Mouse (Mus musculus): ENCODE results near the gene Samd8. TPM values are rescaled to one million over a fixed set of nuclear protein-coding genes. Genes with fewer than 3 reads are reported as not detected.

Samd8 gene
- polyA plus RNA-seq, 1 experiment from 2014 or later = 8.8 TPM

DNA sequence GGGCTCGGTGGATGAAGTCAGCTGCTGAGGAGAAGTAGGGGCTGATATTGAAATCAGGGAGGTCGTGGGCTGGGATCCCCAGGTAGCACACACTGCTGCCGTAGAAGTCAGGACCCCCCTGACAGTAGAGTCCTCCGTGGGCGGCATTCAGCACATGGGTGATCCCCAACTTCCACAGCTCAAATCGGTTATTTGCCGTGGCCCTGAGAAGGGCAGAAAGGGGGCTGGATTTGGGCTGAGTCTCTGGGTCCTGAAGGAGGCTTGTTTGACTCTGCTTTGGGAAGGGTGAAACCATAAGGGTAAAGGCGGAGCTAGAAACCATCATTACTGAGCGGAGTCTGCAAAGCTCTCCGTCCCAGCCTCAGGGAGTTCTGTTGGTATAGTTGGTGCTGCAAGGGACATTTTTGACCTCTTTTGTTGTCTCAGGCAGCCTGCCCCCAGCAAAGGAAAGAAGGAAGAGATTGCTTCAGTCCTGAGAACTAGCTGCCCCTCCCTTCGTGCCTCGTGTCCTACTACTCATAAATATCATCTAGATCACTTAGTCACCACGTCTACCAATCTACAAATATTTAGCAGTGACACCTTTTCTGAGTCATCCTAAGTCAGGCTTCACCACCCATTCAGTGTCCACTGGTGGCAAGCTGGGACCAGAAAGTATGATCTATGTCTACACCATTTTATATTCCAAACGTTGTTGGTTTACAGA lies 2.7 kb upstream of the Samd8 start:
- Histone ChIP-seq H3K4me3 (replicated peaks) (no peak overlapping the region), H3K27ac (no peak overlapping the region), H3K4me1 (peaks cover 16% of the 10 kb centered on the region), H3K4me2 (no peak overlapping the region), H3K9me3 (replicated peaks) (no peaks in the 10 kb centered on the region), H3K27me3 (0 out of 2 replicates have a peak, but pooled peaks cover under 1% of the 10 kb centered on the region), H3K9ac (no peak overlapping the region), H3K36me3 (no peaks in the 10 kb centered on the region)
- 69% methylated on average over 14 of the region's 14 CpGs for WGBS
- no peak for ATAC-seq (replicated peaks; ENCODE audit: low FRiP score)

DNA sequence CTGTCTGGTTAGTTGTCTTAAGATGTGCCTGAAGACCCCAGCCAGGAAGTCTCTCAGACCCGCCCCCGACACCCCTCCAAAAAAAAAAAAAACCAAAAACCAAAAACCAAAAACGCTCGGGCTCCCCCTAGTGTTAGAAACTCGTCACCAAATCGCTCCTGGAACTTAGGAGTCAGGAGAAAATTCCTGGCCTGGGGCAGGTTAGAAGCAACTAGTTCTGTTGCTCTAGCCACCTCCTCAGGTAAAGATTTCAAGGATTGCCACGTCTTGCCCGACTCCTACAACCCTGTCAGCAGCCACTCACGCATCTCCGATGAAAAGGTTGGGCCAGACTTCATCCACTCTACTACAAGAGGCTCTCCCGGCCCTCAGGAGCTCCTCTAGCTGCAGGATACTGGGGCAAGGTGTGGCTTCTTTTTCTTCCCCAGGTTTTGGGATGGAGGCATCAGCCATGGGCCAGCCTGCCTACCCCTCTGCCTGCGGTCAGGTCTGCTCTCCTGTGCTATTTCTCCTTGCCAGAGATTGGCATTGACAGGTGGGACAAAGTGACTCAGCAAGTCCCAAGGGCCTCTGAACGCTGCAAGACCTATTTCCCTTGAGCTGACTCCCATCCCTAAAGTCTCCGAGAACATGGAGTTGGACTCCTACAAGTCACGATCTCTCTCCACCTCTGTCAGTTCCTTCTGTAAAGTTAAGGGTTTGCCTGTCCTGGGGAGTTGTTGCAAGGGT lies 2.0 kb upstream of the Samd8 start:
- Histone ChIP-seq H3K4me1 (peaks cover 16% of the 10 kb centered on the region), H3K36me3 (no peaks in the 10 kb centered on the region), H3K9ac (no peak overlapping the region), H3K27me3 (no peaks in the 10 kb centered on the region), H3K27ac (no peak overlapping the region), H3K4me3 (replicated peaks) (no peak overlapping the region), H3K4me2 (no peak overlapping the region), H3K9me3 (replicated peaks) (no peaks in the 10 kb centered on the region)
- ATAC-seq (replicated peaks; ENCODE audit: low FRiP score) = no peak
- WGBS = 44% methylated on average over 15 of the region's 15 CpGs

DNA sequence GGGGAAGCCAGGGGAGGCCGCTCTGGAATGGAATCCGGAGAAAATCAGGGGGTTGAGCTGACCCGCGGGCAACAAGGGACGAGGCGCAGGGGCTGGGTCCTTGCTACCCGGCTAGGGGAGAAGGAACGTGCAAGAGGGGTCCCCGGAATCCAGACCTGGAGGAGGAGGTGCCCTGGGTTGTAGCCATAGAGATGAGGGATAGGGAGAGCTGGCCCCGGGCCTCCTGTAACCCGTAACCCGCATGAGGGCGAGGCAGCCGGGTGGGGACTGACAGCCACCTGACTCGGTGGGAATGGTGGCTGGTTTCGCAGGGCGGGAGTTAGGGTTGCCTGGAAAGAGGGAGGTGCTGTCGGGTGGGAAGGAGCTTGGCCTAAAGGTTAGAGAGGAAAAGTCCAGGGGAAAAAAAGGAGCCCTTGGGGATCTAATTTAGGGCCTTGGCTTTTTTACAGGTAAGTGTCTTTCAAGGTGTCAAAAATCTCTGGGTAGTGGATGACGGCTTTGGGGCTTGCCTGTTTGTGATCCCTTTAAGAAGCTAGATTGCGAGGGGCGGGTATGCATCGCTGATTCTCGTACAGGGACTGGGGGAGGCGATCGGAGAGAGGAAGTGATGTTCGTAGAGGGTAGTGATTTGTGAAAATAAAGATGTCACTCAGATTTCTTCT lies 681 bp downstream of the Samd8 start, which contains the start of gene Dusp13:
Gene Dusp13 (minus strand): TSS at position 301 of the 662 bp plus-strand sequence.
- ATAC-seq (replicated peaks; ENCODE audit: low FRiP score) = peak; percentile 78
- Histone ChIP-seq H3K36me3 (no peaks in the 10 kb centered on the region), H3K9ac (peak within 1 kb of the TSS; percentile 94), H3K4me2 (peak within 1 kb of the TSS; percentile 65), H3K4me3 (replicated peaks) (peak within 1 kb of the TSS; percentile 78), H3K27me3 (no peaks in the 10 kb centered on the region), H3K27ac (peak within 1 kb of the TSS; percentile 90), H3K9me3 (replicated peaks) (no peaks in the 10 kb centered on the region), H3K4me1 (peaks cover 16% of the 10 kb centered on the region)
- WGBS = under 1% methylated on average over 26 of the region's 26 CpGs

DNA sequence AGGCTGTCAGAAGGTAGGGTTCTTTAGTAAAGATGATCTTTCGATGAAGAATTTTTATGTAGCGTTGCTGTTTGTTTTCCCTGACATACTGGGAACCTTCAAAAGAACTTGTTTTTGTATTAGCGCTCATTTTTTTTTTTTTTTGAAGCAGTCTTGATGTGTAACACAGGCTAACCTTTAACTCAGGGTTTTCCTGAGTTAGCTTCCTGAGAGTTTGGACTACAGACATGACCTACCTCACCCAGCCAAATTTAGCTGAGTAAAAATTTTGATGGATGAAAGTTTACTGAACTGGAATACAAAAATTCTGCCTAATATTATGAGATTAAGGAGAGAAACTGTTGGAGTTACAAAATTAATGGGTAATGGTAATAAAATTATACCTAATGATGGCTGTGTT lies 2.1 kb downstream of the Samd8 start:
- peak overlapping the region; percentile 65; the same call in 1 of the 2 replicates for H3K4me2 ChIP-seq
- no peak overlapping the region for H3K9ac ChIP-seq
- H3K4me1 ChIP-seq = peaks cover 16% of the 10 kb centered on the region
- 79% methylated on average over 3 of the region's 3 CpGs for WGBS
- no peak overlapping the region for H3K4me3 ChIP-seq (replicated peaks)
- H3K9me3 ChIP-seq (replicated peaks) = no peaks in the 10 kb centered on the region
- no peaks in the 10 kb centered on the region for H3K27me3 ChIP-seq
- H3K36me3 ChIP-seq = no peaks in the 10 kb centered on the region
- H3K27ac ChIP-seq = no peak overlapping the region
- no peak for ATAC-seq (replicated peaks; ENCODE audit: low FRiP score)

DNA sequence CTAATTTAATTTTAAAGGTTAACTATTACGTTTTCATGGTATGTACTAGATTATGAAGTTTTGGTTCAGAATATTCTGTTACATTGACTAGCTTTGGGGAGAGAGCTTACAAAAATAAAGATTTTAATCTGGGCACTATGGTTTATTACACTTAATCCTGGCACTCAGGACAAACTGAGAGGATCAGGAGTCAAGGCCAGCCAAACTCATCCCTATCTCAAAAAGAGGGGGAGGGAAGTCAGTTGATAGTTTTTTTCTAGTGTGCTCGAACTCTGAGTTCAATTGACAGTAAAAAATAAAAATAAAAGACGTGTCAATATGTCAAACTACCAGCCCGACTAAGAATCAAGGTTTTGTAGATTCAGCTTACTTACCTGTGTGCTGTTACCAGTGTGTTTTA lies 3.0 kb downstream of the Samd8 start:
- Histone ChIP-seq H3K36me3 (no peaks in the 10 kb centered on the region), H3K27ac (no peak overlapping the region), H3K4me3 (replicated peaks) (no peak overlapping the region), H3K9ac (no peak overlapping the region), H3K27me3 (no peaks in the 10 kb centered on the region), H3K4me1 (peaks cover 16% of the 10 kb centered on the region), H3K4me2 (no peak overlapping the region), H3K9me3 (replicated peaks) (no peaks in the 10 kb centered on the region)
- ATAC-seq (replicated peaks; ENCODE audit: low FRiP score) = no peak
- WGBS = 74% methylated on average over 4 of the region's 4 CpGs

DNA sequence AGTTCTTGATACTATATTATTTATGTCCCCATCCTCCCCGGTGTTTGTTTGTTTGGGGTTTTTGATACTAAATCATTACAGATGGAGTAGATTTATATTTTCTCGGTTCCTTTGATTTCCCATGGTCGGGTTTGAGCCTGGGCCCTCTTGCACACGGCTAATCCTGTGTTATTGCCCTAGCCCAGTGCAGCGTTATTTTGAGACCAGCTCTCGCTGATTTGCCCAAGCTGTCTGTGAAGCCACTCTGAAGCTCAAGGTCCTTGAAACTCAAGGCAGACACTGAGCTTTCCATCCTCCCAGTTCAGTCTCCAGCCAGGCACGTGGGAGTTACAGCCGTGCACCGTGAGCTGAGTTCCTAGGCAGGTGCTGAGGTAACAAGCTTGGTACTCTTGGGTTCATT lies 11.2 kb downstream of the Samd8 start:
- WGBS = 71% methylated on average over 9 of the region's 9 CpGs

DNA sequence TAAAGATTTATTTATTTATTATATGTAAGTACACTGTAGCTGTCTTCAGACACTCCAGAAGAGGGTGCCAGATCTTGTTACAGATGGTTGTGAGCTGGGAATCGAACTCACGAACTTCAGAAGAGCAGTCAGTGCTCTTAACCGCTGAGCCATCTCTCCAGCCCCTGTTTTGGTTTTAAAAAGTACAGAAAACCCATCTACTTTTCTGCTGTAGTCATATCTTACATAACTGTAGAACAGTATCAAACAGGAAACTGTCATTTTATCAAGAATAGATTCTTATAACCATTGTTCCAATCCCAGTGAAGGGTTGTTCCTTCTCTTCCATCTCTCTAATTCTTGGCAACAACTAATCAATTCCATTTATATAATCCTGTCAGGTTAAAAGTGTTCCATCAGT lies 13.4 kb downstream of the Samd8 start:
- no peak for ATAC-seq (replicated peaks; ENCODE audit: low FRiP score)
- Histone ChIP-seq H3K9me3 (replicated peaks) (no peaks in the 10 kb centered on the region), H3K4me2 (no peak overlapping the region), H3K4me3 (replicated peaks) (no peak overlapping the region), H3K36me3 (no peaks in the 10 kb centered on the region), H3K9ac (no peak overlapping the region), H3K27ac (no peak overlapping the region), H3K27me3 (no peaks in the 10 kb centered on the region), H3K4me1 (0 out of 2 replicates have a peak, but pooled peaks cover 4% of the 10 kb centered on the region)
- 86% methylated on average over 3 of the region's 3 CpGs for WGBS

More for the DNA sequence above, 11.2 kb downstream of the Samd8 start:
- Histone ChIP-seq H3K9me3 (replicated peaks) (no peaks in the 10 kb centered on the region), H3K9ac (no peak overlapping the region), H3K4me2 (no peak overlapping the region), H3K4me3 (replicated peaks) (no peak overlapping the region), H3K4me1 (0 out of 2 replicates have a peak, but pooled peaks cover 3% of the 10 kb centered on the region), H3K27me3 (no peaks in the 10 kb centered on the region), H3K27ac (no peak overlapping the region), H3K36me3 (no peaks in the 10 kb centered on the region)
- no peak for ATAC-seq (replicated peaks; ENCODE audit: low FRiP score)

DNA sequence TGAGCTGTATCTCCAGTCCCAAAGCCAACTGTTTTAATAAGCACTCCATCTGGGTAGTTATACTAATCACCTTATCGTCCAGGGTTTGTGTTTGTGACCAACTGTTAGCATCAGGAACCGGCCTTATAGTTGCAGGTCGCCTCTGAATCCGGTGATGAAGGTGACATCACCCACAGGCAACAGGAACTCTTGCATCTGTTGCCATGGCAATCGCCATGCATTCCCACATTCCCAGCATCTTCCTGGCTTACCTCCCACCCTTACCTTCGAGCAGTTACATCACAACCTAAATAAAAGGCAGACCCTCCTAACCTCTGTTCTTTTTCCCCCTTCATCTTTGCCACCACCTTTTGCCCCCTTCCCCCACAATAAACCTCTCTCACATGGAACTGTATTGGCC lies 14.3 kb downstream of the Samd8 start:
- Histone ChIP-seq H3K27ac (no peak overlapping the region), H3K9me3 (replicated peaks) (no peaks in the 10 kb centered on the region), H3K9ac (no peak overlapping the region), H3K4me2 (no peak overlapping the region), H3K27me3 (no peaks in the 10 kb centered on the region), H3K36me3 (no peaks in the 10 kb centered on the region), H3K4me1 (0 out of 2 replicates have a peak, but pooled peaks cover 4% of the 10 kb centered on the region), H3K4me3 (replicated peaks) (no peak overlapping the region)
- no peak for ATAC-seq (replicated peaks; ENCODE audit: low FRiP score)
- 89% methylated on average over 6 of the region's 6 CpGs for WGBS

DNA sequence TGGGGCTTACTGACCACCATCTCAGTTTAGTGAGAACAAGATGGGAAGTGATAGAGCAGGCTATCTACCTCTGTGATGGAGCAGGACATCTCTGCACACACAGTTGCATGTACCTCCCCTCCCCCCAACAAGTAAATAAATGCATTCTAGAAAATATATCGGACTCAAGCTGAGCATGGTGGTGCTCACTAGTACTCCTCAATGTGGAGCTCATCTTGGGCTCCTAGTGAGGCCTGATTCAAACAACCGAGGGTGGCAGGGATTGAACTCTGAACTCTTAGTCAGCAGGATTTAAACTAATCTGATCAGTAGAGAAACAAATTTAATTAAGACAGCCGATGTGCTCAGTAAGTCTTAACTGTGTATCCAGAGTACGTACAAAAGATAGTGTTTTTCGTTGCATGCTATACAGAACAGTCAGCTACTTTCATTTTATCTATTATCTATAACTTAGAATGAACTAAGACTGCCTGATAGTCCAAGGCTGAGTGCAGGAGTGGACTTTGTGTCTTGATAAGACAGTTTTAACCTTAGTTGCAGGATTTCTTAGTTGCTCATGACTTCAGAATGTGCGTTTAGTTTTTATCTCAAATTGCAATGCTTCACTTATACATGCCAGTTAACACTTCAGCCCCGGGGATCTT lies 15.5 kb downstream of the Samd8 start:
- WGBS = 78% methylated on average over 7 of the region's 7 CpGs
- no peak overlapping the region for H3K4me2 ChIP-seq
- H3K27ac ChIP-seq = no peak overlapping the region
- no peaks in the 10 kb centered on the region for H3K36me3 ChIP-seq
- no peak overlapping the region for H3K9ac ChIP-seq
- 0 out of 2 replicates have a peak, but pooled peaks cover 4% of the 10 kb centered on the region for H3K4me1 ChIP-seq
- no peak overlapping the region for H3K4me3 ChIP-seq (replicated peaks)
- H3K27me3 ChIP-seq = no peaks in the 10 kb centered on the region
- ATAC-seq (replicated peaks; ENCODE audit: low FRiP score) = no peak
- H3K9me3 ChIP-seq (replicated peaks) = no peaks in the 10 kb centered on the region

DNA sequence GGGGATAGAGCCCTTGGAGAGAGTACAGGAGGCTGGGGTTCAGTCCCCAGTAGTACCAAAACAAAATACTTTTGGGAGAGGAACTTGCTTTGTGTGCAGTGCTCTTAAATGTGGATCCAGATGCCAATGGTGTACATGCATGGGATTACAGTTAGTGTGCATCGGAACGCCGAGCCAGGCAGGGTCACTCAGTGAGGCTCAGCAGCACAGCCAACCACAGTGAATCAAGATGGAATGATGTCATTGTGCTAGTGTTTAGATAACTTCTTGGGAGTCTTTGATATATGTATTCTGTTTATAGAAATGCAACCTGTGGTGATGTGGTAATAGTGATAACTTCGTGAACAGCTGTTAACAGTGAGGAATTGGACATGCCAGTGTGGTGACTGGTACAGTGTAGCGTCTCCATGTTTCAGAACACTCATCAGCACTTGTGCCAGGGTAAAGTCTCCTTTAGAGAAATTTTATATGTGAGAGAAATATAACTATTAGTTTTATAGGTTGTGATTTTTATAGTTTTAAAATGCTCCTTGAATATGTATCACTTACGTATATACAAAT lies 16.1 kb downstream of the Samd8 start:
- Histone ChIP-seq H3K27me3 (no peaks in the 10 kb centered on the region), H3K9me3 (replicated peaks) (no peaks in the 10 kb centered on the region), H3K27ac (no peak overlapping the region), H3K4me1 (0 out of 2 replicates have a peak, but pooled peaks cover 4% of the 10 kb centered on the region), H3K4me2 (no peak overlapping the region), H3K4me3 (replicated peaks) (no peak overlapping the region), H3K36me3 (no peaks in the 10 kb centered on the region), H3K9ac (no peak overlapping the region)
- no peak for ATAC-seq (replicated peaks; ENCODE audit: low FRiP score)
- 88% methylated on average over 6 of the region's 6 CpGs for WGBS

DNA sequence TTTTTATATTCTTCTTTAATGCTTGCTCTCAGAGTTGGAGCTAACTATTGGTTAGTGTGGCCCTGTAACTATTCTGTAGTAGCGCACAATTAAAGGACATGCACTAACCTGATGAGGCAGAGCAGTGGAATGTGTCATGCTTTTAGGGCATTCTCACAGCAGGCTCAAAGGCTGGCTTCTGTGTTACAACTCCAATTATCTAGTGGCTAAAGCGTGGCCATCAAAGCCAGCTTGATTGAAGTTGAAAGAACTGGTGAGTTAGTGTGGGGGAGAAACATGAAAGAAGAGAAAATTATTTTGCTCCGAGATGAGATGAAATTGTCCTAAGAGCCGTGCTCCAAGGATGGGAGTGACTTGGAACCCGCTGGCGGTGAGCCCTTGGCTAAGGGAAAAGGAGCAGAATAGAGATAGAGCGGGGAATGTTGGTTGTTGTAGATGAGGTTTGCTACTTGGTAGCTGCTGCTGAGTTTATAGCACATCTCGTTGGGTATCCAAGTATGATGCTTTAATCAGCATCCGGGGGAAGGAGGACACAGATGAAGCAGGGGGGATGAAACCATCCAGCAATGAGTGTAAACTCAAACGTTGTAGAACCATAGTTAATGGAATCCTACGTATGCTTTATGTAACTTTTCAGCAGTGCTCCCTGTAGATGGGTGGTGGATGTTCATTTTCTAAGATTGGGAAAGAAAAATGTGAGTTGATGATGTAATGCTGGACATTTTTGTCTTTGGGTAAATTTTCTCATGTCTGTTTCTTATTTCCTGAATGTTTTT lies 22.4 kb downstream of the Samd8 start:
- Histone ChIP-seq H3K27ac (no peak overlapping the region), H3K9ac (no peak overlapping the region), H3K36me3 (peaks cover 23% of the 10 kb centered on the region), H3K4me3 (replicated peaks) (no peak overlapping the region), H3K4me2 (no peak overlapping the region), H3K4me1 (0 out of 2 replicates have a peak, but pooled peaks cover 4% of the 10 kb centered on the region), H3K27me3 (no peaks in the 10 kb centered on the region), H3K9me3 (replicated peaks) (no peaks in the 10 kb centered on the region)
- no peak for ATAC-seq (replicated peaks; ENCODE audit: low FRiP score)
- 73% methylated on average over 11 of the region's 11 CpGs for WGBS
